Mouse (Mus musculus) hindbrain, embryonic 12.5 days (tissue): ENCODE data around the gene Zbtb22. TPM values are rescaled to one million over a fixed set of nuclear protein-coding genes. Genes with fewer than 3 reads are reported as not detected.
A peak's percentile ranks its signal among the peaks of the same experiment; 100 is the strongest.
"Not testable (repeated sequence)": the region's sequence is repeated elsewhere in the genome, so short reads cannot be mapped to it uniquely, and the experiment has no call there.

Source experiments
- ATAC-seq: fragments of 200-750 bp; cut with Nextera tagmentation; 2 replicates; pipeline ENCODE4 v1.8.0; 2017; ENCODE audit warnings: moderate TSS enrichment; ENCODE audit not compliant: low FRiP score
- H3K27ac ChIP-seq: fragments of 300-500 bp; sonication (generic); 2 replicates; pipeline ENCODE4 v1.5.1; 2016; ENCODE audit warnings: mild to moderate bottlenecking
- H3K27me3 ChIP-seq: fragments of 300-500 bp; sonication (generic); 2 replicates; pipeline ENCODE4 v1.6.1; 2016; ENCODE audit warnings: mild to moderate bottlenecking
- H3K36me3 ChIP-seq: fragments of 300-500 bp; sonication (generic); 2 replicates; pipeline ENCODE4 v1.6.1; 2016; ENCODE audit warnings: mild to moderate bottlenecking
- H3K4me1 ChIP-seq: fragments of 300-500 bp; sonication (generic); 2 replicates; pipeline ENCODE4 v1.6.1; 2016
- H3K4me2 ChIP-seq: fragments of 300-500 bp; sonication (generic); replicated peaks from 2 replicates; pipeline ENCODE4 v1.6.1; 2016; ENCODE audit warnings: mild to moderate bottlenecking
- H3K4me3 ChIP-seq: fragments of 300-500 bp; sonication (generic); 2 replicates; pipeline ENCODE4 v1.5.1; 2016; ENCODE audit warnings: mild to moderate bottlenecking
- H3K9ac ChIP-seq: fragments of 300-500 bp; sonication (generic); 2 replicates; pipeline ENCODE4 v1.6.1; 2016; ENCODE audit warnings: mild to moderate bottlenecking, moderate library complexity
- H3K9me3 ChIP-seq: fragments of 300-500 bp; sonication (generic); replicated peaks from 2 replicates; pipeline ENCODE4 v1.6.1; 2016; ENCODE audit warnings: mild to moderate bottlenecking
- WGBS: fragments of 180-500 bp; shearing (Covaris S2); methylation state at CpG from one replicate; pipeline ENCODE4 v1.1.7; 2016; 5-methylcytosine and 5-hydroxymethylcytosine counted together
- polyA plus RNA-seq: library from polyadenylated mRNA; unstranded; fragments of >200 nt; fragmentation: Nextera tagmentation; extraction: Ambion mirVana; gene quantifications from 2 replicates; pipeline ENCODE4 v1.2.1, GENCODE M21; 2016

The Zbtb22 gene
- polyA plus RNA-seq, 1 experiment from 2014 or later = 21.7 TPM

DNA sequence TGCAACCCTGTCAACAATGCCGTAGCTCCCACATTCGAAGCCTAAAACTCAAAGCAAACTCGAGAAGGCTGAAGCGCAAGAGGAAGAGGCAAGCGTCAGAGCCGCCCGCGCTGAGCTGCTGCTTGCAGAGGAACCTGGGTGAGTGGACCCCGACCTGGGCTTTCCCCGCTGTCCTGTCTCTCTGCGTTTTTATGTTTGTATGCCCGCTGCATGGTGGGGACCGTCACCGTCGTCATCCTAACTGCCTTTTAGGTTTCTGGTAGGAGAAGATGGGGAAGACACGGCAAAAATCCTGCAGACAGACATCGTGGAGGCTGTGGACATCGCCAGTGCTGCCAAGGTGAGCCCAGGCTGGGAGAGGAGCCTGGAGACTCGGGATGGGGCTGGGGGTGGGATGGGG is 25.7 kb downstream of the Zbtb22 start:
- Histone ChIP-seq H3K4me3 (peak overlapping the region; percentile 84), H3K27ac (no peak overlapping the region), H3K36me3 (peaks cover 53% of the 10 kb centered on the region), H3K4me1 (peaks cover 23% of the 10 kb centered on the region), H3K9me3 (no peaks in the 10 kb centered on the region), H3K4me2 (peak overlapping the region; percentile 97), H3K27me3 (no peaks in the 10 kb centered on the region), H3K9ac (peak overlapping the region; percentile 90)
- no peak for ATAC-seq
- 54% methylated on average over 19 of the region's 19 CpGs for WGBS

DNA sequence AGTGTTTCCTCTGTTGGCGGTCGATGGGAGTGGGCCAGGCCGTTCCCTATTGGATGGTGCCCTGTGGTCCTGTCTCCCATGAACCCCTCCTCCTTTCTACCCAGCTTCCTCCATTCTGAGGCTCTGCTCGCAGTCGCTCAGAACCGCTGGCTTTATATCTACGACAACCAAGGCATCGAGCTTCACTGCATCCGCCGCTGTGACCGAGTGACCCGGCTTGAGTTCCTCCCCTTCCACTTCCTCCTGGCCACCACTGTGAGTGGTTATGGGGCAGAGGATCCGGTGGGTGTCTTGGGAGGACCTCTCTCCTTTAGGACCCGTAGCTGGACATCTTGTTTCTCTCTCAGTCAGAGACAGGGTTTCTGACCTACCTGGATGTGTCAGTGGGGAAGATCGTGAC is 27.8 kb downstream of the Zbtb22 start:
- no peak overlapping the region for H3K4me2 ChIP-seq
- no peak overlapping the region for H3K4me3 ChIP-seq
- H3K27me3 ChIP-seq = no peaks in the 10 kb centered on the region
- peaks cover 23% of the 10 kb centered on the region for H3K4me1 ChIP-seq
- no peak overlapping the region for H3K27ac ChIP-seq
- no peak overlapping the region for H3K9ac ChIP-seq
- H3K36me3 ChIP-seq = peaks cover 47% of the 10 kb centered on the region
- ATAC-seq = no peak
- 96% methylated on average over 15 of the region's 15 CpGs for WGBS
- H3K9me3 ChIP-seq = no peaks in the 10 kb centered on the region

DNA sequence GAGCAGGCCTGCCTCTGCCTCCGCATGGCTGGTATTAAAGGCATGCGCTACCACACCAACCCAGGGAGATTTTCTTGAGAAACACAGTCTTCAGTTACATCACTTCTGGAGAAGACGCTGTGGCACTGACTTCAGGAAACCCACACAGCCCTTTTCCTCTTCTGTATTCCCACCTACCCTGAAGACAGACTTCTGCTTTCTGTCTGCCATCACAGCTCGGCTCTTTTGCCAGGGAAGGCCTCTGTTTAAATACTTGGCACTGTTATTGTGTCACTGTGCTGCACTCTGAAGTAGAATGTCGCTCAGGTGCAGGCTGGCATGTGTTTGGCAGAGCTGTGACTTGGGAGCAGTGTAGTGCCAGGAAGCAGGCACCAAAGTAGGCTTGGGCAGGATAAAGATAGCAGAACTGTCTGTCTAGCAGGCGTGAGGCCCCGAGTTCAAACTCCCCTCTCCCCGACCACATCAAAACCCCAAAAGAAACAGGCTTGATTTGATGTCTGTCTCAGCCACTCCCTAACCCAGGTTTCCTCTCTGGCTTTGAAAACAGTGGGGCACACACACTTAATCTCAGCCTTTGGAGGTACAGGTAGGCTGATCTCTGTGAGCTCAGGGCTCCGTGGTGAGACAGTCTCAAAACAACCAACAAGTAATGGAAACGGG is 31.9 kb downstream of the Zbtb22 start:
- H3K4me1 ChIP-seq = peaks cover 33% of the 10 kb centered on the region
- WGBS = 93% methylated on average over 10 of the region's 10 CpGs
- no peaks in the 10 kb centered on the region for H3K27me3 ChIP-seq
- peaks cover 69% of the 10 kb centered on the region for H3K36me3 ChIP-seq
- H3K4me3 ChIP-seq = no peak overlapping the region
- H3K9me3 ChIP-seq = no peaks in the 10 kb centered on the region
- H3K4me2 ChIP-seq = no peak overlapping the region
- no peak overlapping the region for H3K27ac ChIP-seq
- H3K9ac ChIP-seq = no peak overlapping the region
- no peak for ATAC-seq

DNA sequence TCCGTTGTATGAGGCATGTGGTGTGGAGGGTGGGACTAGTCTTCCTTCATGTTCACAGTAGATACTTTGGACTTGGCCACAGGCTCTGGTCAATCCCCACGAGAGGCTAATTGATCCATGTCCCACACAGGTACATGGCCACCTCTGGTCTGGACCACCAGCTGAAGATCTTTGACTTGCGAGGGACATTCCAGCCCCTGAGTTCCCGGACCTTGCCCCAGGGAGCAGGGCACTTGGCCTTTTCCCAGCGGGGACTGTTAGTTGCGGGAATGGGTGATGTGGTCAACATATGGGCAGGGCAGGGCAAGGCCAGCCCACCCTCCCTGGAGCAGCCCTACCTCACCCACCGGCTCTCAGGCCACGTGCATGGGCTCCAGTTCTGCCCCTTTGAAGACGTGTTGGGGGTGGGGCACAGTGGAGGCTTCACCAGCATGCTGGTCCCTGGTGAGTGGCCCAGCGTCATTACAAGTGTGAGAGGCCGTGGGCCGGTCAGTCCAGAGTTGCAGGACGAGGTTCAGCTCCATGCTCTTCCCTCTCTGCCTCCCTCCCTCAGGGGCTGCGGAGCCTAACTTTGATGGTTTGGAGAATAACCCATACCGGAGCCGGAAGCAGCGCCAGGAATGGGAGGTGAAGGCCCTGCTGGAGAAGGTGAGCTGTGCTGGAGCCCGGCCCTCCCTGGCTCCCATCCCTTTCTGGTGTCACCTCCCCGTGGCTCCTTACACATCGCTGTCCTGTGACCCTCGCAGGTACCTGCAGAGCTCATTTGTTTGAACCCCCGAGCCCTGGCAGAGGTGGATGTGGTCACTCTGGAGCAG is 32.6 kb downstream of the Zbtb22 start:
- H3K27ac ChIP-seq = no peak overlapping the region
- H3K36me3 ChIP-seq = peaks cover 70% of the 10 kb centered on the region
- peaks cover 40% of the 10 kb centered on the region for H3K4me1 ChIP-seq
- no peak overlapping the region for H3K9ac ChIP-seq
- no peaks in the 10 kb centered on the region for H3K9me3 ChIP-seq
- no peak overlapping the region for H3K4me2 ChIP-seq
- no peaks in the 10 kb centered on the region for H3K27me3 ChIP-seq
- no peak overlapping the region for H3K4me3 ChIP-seq
- ATAC-seq = no peak
- WGBS = 87% methylated on average over 22 of the region's 22 CpGs

DNA sequence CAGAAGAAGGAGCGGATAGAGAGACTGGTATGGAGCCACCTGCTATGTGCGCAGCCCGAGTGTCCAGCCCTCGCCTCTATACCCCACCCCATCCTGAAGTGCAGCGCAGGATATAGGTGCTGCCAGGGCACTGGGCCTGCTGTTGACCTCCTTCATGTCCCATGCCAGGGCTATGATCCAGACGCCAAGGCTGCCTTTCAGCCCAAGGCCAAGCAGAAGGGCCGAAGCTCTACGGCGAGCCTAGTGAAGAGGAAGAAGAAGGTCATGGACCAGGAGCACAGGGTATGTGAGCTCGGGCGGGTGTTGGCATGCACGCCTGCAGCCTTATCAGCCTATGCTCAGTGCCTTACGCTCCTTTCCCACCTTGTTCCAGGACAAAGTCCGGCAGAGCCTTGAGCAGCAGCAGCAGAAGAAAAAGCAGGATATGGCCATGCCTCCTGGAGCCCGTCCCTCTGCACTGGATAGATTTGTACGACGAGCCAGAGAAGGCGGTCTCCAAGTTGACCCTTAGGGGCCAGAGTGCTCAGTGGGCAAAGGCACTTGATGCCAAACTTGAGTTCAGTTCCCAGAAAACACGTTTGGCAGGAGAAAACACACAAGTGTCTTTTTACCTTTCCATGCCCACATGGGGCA is 33.3 kb downstream of the Zbtb22 start:
- H3K4me1 ChIP-seq = peaks cover 46% of the 10 kb centered on the region

DNA sequence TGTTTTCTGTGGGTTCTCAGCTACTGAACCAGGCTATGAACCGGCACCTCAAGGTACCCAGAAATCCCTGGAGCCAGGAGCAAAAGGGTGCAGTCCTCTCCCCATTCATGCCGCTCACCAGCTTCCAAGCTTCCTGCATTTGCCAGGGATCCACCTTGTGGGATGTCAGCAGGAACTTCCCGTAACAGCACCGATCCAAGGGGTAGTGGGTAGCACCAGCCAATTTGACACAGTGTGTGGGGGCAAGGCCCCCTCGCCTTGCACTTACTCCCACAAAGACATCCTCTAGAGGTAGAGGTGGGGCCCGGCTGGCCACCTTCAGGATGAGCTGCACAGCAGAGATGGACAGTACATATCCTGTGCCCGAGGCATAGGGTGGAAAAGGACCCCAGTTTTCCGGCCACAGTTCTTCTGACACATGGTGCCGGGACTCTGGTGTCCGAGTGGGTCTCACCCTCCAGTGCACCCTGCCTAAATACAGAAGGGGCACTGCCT is 34.5 kb downstream of the Zbtb22 start:
- 77% methylated on average over 10 of the region's 10 CpGs for WGBS
- no peak; the same call in 1 of the 2 replicates for ATAC-seq
- Histone ChIP-seq H3K27ac (peak overlapping the region; percentile 91), H3K27me3 (no peaks in the 10 kb centered on the region), H3K4me3 (peak overlapping the region; percentile 44), H3K36me3 (peaks cover 63% of the 10 kb centered on the region), H3K4me2 (peak overlapping the region; percentile 87), H3K4me1 (peaks cover 55% of the 10 kb centered on the region), H3K9me3 (no peaks in the 10 kb centered on the region), H3K9ac (peak overlapping the region; percentile 74)

More for the DNA sequence above, 33.3 kb downstream of the Zbtb22 start:
- Histone ChIP-seq H3K9me3 (no peaks in the 10 kb centered on the region), H3K27ac (no peak overlapping the region), H3K27me3 (no peaks in the 10 kb centered on the region), H3K4me2 (no peak overlapping the region), H3K4me3 (no peak overlapping the region), H3K9ac (no peak overlapping the region), H3K36me3 (peaks cover 70% of the 10 kb centered on the region)
- no peak for ATAC-seq
- WGBS = 90% methylated on average over 19 of the region's 19 CpGs

DNA sequence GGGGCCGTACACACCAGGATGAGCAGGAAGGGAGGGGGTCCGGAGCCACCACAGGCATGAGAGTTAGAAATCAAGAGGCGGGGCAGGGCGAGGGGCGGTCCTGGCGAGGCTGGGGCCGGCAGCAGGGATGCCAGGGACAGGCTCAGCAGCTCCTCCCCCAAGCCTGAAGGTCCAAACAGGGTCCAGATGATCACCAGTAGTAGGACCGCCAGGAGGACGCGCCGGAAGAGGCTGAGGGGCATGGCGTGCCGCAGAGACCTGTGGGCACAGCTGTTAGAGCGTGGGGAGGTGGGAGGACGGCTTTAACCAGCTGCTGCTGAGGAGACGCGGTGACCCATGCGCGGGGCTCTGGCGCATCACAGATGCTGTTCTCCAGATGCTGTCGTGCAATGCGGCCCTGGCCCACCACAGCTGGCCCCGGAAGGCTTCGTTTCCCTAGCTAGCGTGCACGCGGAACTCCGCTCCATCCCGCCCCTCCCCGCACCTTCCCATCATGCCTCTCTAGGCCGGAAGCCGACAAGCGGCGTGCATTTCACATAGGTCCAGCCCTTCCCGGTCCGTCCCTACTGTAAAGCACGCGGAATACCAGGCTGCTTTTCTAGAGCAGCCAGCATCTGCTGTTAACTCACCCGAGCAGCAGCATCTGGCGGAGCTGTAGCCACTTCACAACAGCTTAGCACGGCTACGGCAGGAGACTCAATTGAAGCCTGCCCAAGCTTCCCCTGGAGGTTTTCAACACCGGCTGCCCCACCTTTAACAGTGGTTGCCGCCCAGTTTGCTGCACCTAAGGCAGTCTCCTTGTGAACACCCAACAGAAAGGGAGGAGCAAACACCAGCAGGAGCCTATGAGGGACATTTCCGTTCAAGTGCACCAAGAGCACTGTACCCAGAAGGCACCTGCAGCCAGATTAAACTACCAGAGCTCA is 35.6 kb downstream of the Zbtb22 start, which contains the start of gene B3galt4:
TSS of gene B3galt4 (minus strand) at position 468 of the 926 bp plus-strand sequence.
- Histone ChIP-seq H3K4me2 (peak within 1 kb of the TSS; percentile 87), H3K36me3 (peaks cover 53% of the 10 kb centered on the region), H3K9ac (peak within 1 kb of the TSS; percentile 74), H3K27me3 (no peaks in the 10 kb centered on the region), H3K4me1 (peaks cover 56% of the 10 kb centered on the region), H3K27ac (peak within 1 kb of the TSS; percentile 91), H3K9me3 (no peaks in the 10 kb centered on the region), H3K4me3 (peak within 1 kb of the TSS; percentile 44)
- ATAC-seq = peak; percentile 72
- WGBS = under 1% methylated on average over 45 of the region's 45 CpGs

DNA sequence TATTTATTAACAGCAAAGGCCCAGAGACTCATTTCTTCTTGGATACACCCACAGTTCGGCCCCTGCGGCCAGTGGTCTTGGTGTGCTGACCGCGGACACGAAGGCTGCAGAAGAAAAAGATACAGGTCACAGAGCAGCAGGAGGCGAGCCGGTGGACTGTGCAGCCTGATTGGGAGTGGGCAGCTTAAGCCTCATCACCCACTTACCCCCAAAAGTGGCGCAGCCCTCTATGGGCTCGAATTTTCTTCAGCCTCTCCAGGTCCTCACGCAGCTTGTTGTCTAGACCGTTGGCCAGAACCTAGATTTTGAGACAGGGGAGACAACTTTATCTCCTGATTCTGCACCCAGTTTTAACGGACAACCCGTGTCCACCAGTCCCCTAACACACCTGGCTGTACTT is 36.3 kb downstream of the Zbtb22 start:
- not testable (repeated sequence) for H3K27me3 ChIP-seq, H3K9me3 ChIP-seq, ATAC-seq
- Histone ChIP-seq H3K9ac (peak overlapping the region; percentile 74; the same call in 1 of the 2 replicates), H3K4me1 (peaks cover 62% of the 10 kb centered on the region), H3K27ac (peak overlapping the region; percentile 91; the same call in 1 of the 2 replicates), H3K36me3 (peaks cover 48% of the 10 kb centered on the region), H3K4me3 (peak overlapping the region; percentile 44), H3K4me2 (peak overlapping the region; percentile 87)
- 76% methylated on average over 13 of the region's 13 CpGs for WGBS

DNA sequence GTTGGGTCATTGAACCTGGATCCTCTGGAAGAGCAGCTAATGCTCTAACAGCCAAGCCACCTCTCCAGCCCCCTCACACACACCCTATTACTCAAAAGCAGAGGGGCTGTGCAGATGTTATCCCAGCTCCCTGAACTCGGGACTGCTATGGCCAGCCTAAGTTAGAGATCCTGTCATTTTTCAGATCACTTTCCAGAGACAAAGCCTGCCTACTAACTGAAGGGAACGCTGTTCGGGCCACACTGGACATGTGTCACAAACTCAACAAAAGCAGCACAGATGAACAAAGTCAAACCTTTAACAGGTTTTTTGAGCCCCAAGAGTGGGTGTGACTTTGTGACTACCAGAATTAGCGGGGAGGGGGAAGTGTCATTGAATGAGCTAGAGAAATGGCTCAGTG is 37.2 kb downstream of the Zbtb22 start:
- Histone ChIP-seq H3K27ac (peak overlapping the region; percentile 35; the same call in 1 of the 2 replicates), H3K4me3 (no peak overlapping the region), H3K4me1 (peaks cover 65% of the 10 kb centered on the region), H3K36me3 (peaks cover 49% of the 10 kb centered on the region), H3K4me2 (peak overlapping the region; percentile 73; the same call in 1 of the 2 replicates), H3K9ac (peak overlapping the region; percentile 19; the same call in 1 of the 2 replicates), H3K9me3 (no peaks in the 10 kb centered on the region), H3K27me3 (no peaks in the 10 kb centered on the region)
- no peak for ATAC-seq
- 84% methylated on average over 4 of the region's 4 CpGs for WGBS

DNA sequence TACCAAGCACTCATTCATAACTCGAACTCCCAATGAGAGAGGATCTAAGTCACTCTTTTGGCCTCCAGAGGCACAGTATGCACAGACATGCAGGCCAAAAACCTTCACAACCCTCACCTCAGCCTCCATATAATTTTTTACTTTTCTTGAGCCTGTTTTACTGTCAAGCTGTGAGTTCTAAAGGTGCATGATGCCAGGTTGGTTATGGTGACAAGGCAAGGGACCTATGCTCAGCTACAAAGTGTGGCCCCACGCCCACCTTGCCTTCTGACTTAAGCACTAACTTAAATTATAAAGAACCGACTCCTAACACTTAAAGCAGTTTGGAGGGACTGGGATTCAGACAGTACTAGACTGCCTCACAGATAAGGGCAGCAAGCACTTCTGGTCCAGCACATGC is 37.6 kb downstream of the Zbtb22 start:
- no peak overlapping the region for H3K27ac ChIP-seq
- no peak overlapping the region for H3K4me3 ChIP-seq
- no peaks in the 10 kb centered on the region for H3K27me3 ChIP-seq
- H3K4me1 ChIP-seq = peaks cover 65% of the 10 kb centered on the region
- H3K9me3 ChIP-seq = no peaks in the 10 kb centered on the region
- peaks cover 47% of the 10 kb centered on the region for H3K36me3 ChIP-seq
- 82% methylated on average over 3 of the region's 3 CpGs for WGBS
- ATAC-seq = no peak
- peak overlapping the region; percentile 73 for H3K4me2 ChIP-seq
- 0 out of 2 replicates have a peak overlapping the region, but pooled peaks have one; percentile 19 for H3K9ac ChIP-seq

DNA sequence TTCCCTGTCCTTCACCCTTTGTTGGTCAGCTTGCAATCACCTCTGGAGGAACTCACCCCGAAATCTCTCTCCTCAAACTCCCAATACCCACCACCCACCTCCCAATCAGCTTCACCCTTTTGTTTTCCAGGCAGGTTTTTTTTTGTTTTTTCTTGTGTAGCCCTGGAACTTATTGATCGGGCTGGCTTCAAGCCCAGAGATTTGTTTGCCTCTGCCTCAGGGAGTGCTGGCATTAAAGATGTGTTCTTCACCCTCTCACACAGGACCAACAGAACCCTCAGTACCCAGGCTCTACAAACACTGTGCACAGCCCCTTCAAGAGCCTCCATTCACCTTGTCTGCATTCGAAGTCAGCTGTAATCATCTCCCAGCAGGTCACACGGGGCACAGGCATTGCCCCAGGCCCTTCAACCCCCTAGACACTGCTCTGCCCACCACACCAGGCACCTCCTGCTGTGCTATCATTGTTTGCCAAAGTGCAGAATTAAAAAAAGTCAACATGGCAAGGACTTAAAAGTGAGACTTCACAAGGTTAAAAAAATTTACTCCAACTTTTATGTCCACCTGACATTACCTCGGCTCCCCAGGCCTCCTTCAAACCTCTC is 38.4 kb downstream of the Zbtb22 start:
- Histone ChIP-seq H3K36me3 (peaks cover 46% of the 10 kb centered on the region), H3K27ac (0 out of 2 replicates have a peak overlapping the region, but pooled peaks have one; percentile 88), H3K9me3 (no peaks in the 10 kb centered on the region), H3K4me1 (peaks cover 65% of the 10 kb centered on the region), H3K4me3 (peak overlapping the region; percentile 94), H3K27me3 (no peaks in the 10 kb centered on the region), H3K4me2 (peak overlapping the region; percentile 73), H3K9ac (peak overlapping the region; percentile 98)
- WGBS = 36% methylated on average over 5 of the region's 5 CpGs
- ATAC-seq = no peak
